Mouse (Mus musculus): ENCODE measurements at regions not wholly inside any gene's neighbourhood (a gene's known extent, or its start where the extent isn't known, plus 50 kb on each side); places are given as distances from the start of the nearest gene placed in this dataset.

DNA sequence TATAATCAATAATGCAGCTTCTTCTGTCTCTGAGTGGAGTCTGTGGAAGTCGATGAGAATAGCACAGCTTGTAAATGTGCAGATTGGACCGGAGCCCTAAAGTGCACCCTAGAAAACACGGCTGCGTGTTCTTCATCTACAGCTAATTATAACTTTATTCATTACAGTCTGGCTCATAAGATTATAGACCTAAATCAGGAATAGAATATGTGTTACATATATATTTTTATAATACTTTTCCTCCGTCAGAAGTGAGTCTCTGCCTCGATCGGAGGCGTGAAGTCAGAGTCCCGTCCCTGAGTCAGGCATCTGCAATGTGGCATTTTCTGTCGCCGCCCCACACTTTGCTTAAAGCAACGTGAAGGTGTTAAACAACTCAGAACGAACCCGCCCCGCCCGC is 288.7 kb upstream of the 4930535I16Rik start:
- TF ChIP-seq CTCF (IDR thresholded peaks at IDR 0.05) (no peak), EP300 (IDR thresholded peaks at IDR 0.05) (no peak)

All from lung, postnatal 0 days (tissue).